Mouse (Mus musculus) embryonic facial prominence, embryonic 15.5 days (tissue): Measurements from ENCODE around the gene Olfr1136. TPM values are rescaled to one million over a fixed set of nuclear protein-coding genes. Genes with fewer than 3 reads are reported as not detected.

Source experiments
- ATAC-seq: fragments of 200-750 bp; cut with Nextera tagmentation; 2 replicates; pipeline ENCODE4 v1.8.0; 2017; ENCODE audit warnings: low read depth, moderate TSS enrichment; ENCODE audit not compliant: insufficient number of reproducible peaks, low FRiP score, low TSS enrichment
- H3K27ac ChIP-seq: fragments of 300-500 bp; sonication (generic); replicated peaks from 2 replicates; pipeline ENCODE4 v1.5.1; 2015; ENCODE audit warnings: mild to moderate bottlenecking, inconsistent platforms
- H3K27me3 ChIP-seq: fragments of 300-500 bp; sonication (generic); 2 replicates; pipeline ENCODE4 v1.6.1; 2015; ENCODE audit warnings: inconsistent platforms
- H3K36me3 ChIP-seq: fragments of 300-500 bp; sonication (generic); 2 replicates; pipeline ENCODE4 v1.6.1; 2015; ENCODE audit warnings: mild to moderate bottlenecking, inconsistent platforms
- H3K4me1 ChIP-seq: fragments of 300-500 bp; sonication (generic); 2 replicates; pipeline ENCODE4 v1.6.1; 2015; ENCODE audit warnings: inconsistent platforms
- H3K4me2 ChIP-seq: fragments of 300-500 bp; sonication (generic); replicated peaks from 2 replicates; pipeline ENCODE4 v1.6.1; 2015; ENCODE audit warnings: mild to moderate bottlenecking, inconsistent platforms
- H3K4me3 ChIP-seq: fragments of 300-500 bp; sonication (generic); replicated peaks from 2 replicates; pipeline ENCODE4 v1.5.1; 2015; ENCODE audit warnings: mild to moderate bottlenecking, inconsistent platforms
- H3K9ac ChIP-seq: fragments of 300-500 bp; sonication (generic); 2 replicates; pipeline ENCODE4 v1.6.1; 2015; ENCODE audit warnings: inconsistent platforms
- H3K9me3 ChIP-seq: fragments of 300-500 bp; sonication (generic); replicated peaks from 2 replicates; pipeline ENCODE4 v1.6.1; 2016; ENCODE audit warnings: inconsistent platforms
- whole genome bisulfite sequencing: fragments of 180-500 bp; shearing (Covaris S2); methylation state at CpG from one replicate; pipeline ENCODE4 v1.1.7; 2015; 5-methylcytosine and 5-hydroxymethylcytosine counted together
- polyA plus RNA-seq: library from polyadenylated mRNA; unstranded; fragments of >200 nt; fragmentation: Nextera tagmentation; extraction: Ambion mirVana; gene quantifications from 2 replicates; pipeline ENCODE4 v1.2.1, GENCODE M21; 2015

Olfr1136 gene
- not detected in 2 replicates for polyA plus RNA-seq

- no peak within 1 kb of the TSS for H3K27ac ChIP-seq
- H3K9me3 ChIP-seq = no peaks in the 10 kb centered on the region
- H3K9ac ChIP-seq = no peak within 1 kb of the TSS
- no peak within 1 kb of the TSS for H3K4me2 ChIP-seq
- no peaks in the 10 kb centered on the region for H3K4me1 ChIP-seq
- no peaks in the 10 kb centered on the region for H3K36me3 ChIP-seq
- H3K27me3 ChIP-seq = no peaks in the 10 kb centered on the region
- H3K4me3 ChIP-seq = no peak within 1 kb of the TSS
- no peak for ATAC-seq
Measured at GRCm38 (mm10) chr2:87693847-87694246, at the start of gene Olfr1136. Gene Olfr1136, minus strand, starts transcription at chr2:87693947.

GRCm38 (mm10) chr2:87743452-87743851 lies 49.7 kb upstream of the Olfr1136 start, which contains the start of gene Olfr1140:
Gene Olfr1140, plus strand, starts transcription at chr2:87743752.
- H3K27me3 ChIP-seq = no peaks in the 10 kb centered on the region
- no peak for ATAC-seq
- H3K36me3 ChIP-seq = no peaks in the 10 kb centered on the region
- H3K4me2 ChIP-seq = no peak within 1 kb of the TSS
- H3K9me3 ChIP-seq = no peaks in the 10 kb centered on the region
- 72% methylated on average over 3 of the region's 3 CpGs for WGBS
- no peak within 1 kb of the TSS for H3K9ac ChIP-seq
- H3K4me1 ChIP-seq = no peaks in the 10 kb centered on the region
- H3K4me3 ChIP-seq = no peak within 1 kb of the TSS
- H3K27ac ChIP-seq = no peak within 1 kb of the TSS

GRCm38 (mm10) chr2:87739878-87740277 lies 46.1 kb upstream of the Olfr1136 start, which contains the start of gene Olfr1138:
Gene Olfr1138, minus strand, starts transcription at chr2:87739978.
- Histone ChIP-seq H3K36me3 (no peaks in the 10 kb centered on the region), H3K4me3 (no peak within 1 kb of the TSS), H3K9ac (no peak within 1 kb of the TSS), H3K27ac (no peak within 1 kb of the TSS), H3K4me1 (no peaks in the 10 kb centered on the region), H3K4me2 (no peak within 1 kb of the TSS), H3K9me3 (no peaks in the 10 kb centered on the region), H3K27me3 (no peaks in the 10 kb centered on the region)
- WGBS = 75% methylated on average over 1 of the region's 1 CpGs
- no peak for ATAC-seq

GRCm38 (mm10) chr2:87713079-87713478 lies 19.3 kb upstream of the Olfr1136 start, which contains the start of gene Olfr1137:
Gene Olfr1137, minus strand, starts transcription at chr2:87713179.
- Histone ChIP-seq H3K4me1 (no peaks in the 10 kb centered on the region), H3K27me3 (no peaks in the 10 kb centered on the region), H3K9me3 (no peaks in the 10 kb centered on the region), H3K4me3 (no peak within 1 kb of the TSS), H3K27ac (no peak within 1 kb of the TSS), H3K36me3 (no peaks in the 10 kb centered on the region), H3K4me2 (no peak within 1 kb of the TSS), H3K9ac (no peak within 1 kb of the TSS)
- ATAC-seq = no peak

- Histone ChIP-seq H3K4me1 (no peaks in the 10 kb centered on the region), H3K4me2 (no peak within 1 kb of the TSS), H3K27me3 (no peaks in the 10 kb centered on the region), H3K9ac (no peak within 1 kb of the TSS), H3K4me3 (no peak within 1 kb of the TSS), H3K9me3 (no peaks in the 10 kb centered on the region), H3K36me3 (no peaks in the 10 kb centered on the region), H3K27ac (no peak within 1 kb of the TSS)
- 12% methylated on average over 1 of the region's 1 CpGs for WGBS
- no peak for ATAC-seq
Measured at GRCm38 (mm10) chr2:87673564-87673963, 20.2 kb downstream of the Olfr1136 start, which contains the start of gene Olfr1135. Gene Olfr1135, minus strand, starts transcription at chr2:87673664.

- 78% methylated on average over 2 of the region's 2 CpGs for WGBS
Measured at GRCm38 (mm10) chr2:87658360-87658759, 35.4 kb downstream of the Olfr1136 start, which contains the start of gene Olfr1134. Gene Olfr1134, minus strand, starts transcription at chr2:87658460.

GRCm38 (mm10) chr2:87647274-87647673 lies 46.5 kb downstream of the Olfr1136 start, which contains the start of gene Olfr1133:
Gene Olfr1133, minus strand, starts transcription at chr2:87647374.
- H3K36me3 ChIP-seq = no peaks in the 10 kb centered on the region
- H3K27me3 ChIP-seq = no peaks in the 10 kb centered on the region
- no peak within 1 kb of the TSS for H3K9ac ChIP-seq
- no peak within 1 kb of the TSS for H3K27ac ChIP-seq
- H3K9me3 ChIP-seq = no peaks in the 10 kb centered on the region
- ATAC-seq = no peak
- H3K4me3 ChIP-seq = no peak within 1 kb of the TSS
- H3K4me1 ChIP-seq = no peaks in the 10 kb centered on the region
- H3K4me2 ChIP-seq = no peak within 1 kb of the TSS

More at GRCm38 (mm10) chr2:87658360-87658759, 35.4 kb downstream of the Olfr1136 start, which contains the start of gene Olfr1134:
- Histone ChIP-seq H3K36me3 (no peaks in the 10 kb centered on the region), H3K4me1 (no peaks in the 10 kb centered on the region), H3K27me3 (no peaks in the 10 kb centered on the region), H3K9ac (no peak within 1 kb of the TSS), H3K9me3 (no peaks in the 10 kb centered on the region), H3K4me3 (no peak within 1 kb of the TSS), H3K27ac (no peak within 1 kb of the TSS), H3K4me2 (no peak within 1 kb of the TSS)
- ATAC-seq = no peak

Other genes with a start within 250 kb of the Olfr1136 start
- gene Olfr1126, start 240.0 kb downstream of the Olfr1136 start, polyA plus RNA-seq = not detected in 2 replicates
- not detected in 2 replicates for gene Pramel7, start 196.9 kb downstream of the Olfr1136 start, polyA plus RNA-seq
- not detected in 2 replicates for gene Pramel6, start 187.4 kb downstream of the Olfr1136 start, polyA plus RNA-seq
- gene Olfr153, start 162.2 kb downstream of the Olfr1136 start, polyA plus RNA-seq = not detected in 2 replicates
- gene Olfr1128, start 148.4 kb downstream of the Olfr1136 start, polyA plus RNA-seq = not detected in 2 replicates
- gene Olfr1129, start 120.0 kb downstream of the Olfr1136 start, polyA plus RNA-seq = 0.17 TPM in 1 of 2 replicates, not detected in the other
- not detected in 2 replicates for gene Olfr1130, start 87.7 kb downstream of the Olfr1136 start, polyA plus RNA-seq
- not detected in 2 replicates for gene Olfr1131, start 66.8 kb downstream of the Olfr1136 start, polyA plus RNA-seq
- not detected in 2 replicates for gene Olfr1132, start 56.4 kb downstream of the Olfr1136 start, polyA plus RNA-seq
- gene Olfr1133, start 46.6 kb downstream of the Olfr1136 start, polyA plus RNA-seq = 0.24 and 0.49 TPM in 2 replicates
- gene Olfr1134, start 35.5 kb downstream of the Olfr1136 start, polyA plus RNA-seq = not detected in 2 replicates
- not detected in 2 replicates for gene Olfr1135, start 20.3 kb downstream of the Olfr1136 start, polyA plus RNA-seq
- 0.16 TPM in 1 of 2 replicates, not detected in the other for gene Olfr1137, start 19.2 kb upstream of the Olfr1136 start, polyA plus RNA-seq
- not detected in 2 replicates for gene Olfr1138, start 46.0 kb upstream of the Olfr1136 start, polyA plus RNA-seq
- gene Olfr1140, start 49.8 kb upstream of the Olfr1136 start, polyA plus RNA-seq = 0.39 TPM in 1 of 2 replicates, not detected in the other
- gene Olfr1141, start 60.0 kb upstream of the Olfr1136 start, polyA plus RNA-seq = not detected in 2 replicates
- 0.17 TPM in 1 of 2 replicates, not detected in the other for gene Olfr152, start 85.5 kb upstream of the Olfr1136 start, polyA plus RNA-seq
- 0.27 TPM in 1 of 2 replicates, not detected in the other for gene Olfr1143, start 106.6 kb upstream of the Olfr1136 start, polyA plus RNA-seq
- not detected in 2 replicates for gene Olfr1145, start 115.9 kb upstream of the Olfr1136 start, polyA plus RNA-seq
- not detected in 2 replicates for gene Olfr1148, start 136.6 kb upstream of the Olfr1136 start, polyA plus RNA-seq
- 0.04 TPM in 1 of 2 replicates, not detected in the other for gene Olfr1150-ps1, start 150.0 kb upstream of the Olfr1136 start, polyA plus RNA-seq
- not detected in 2 replicates for gene Olfr1151, start 161.9 kb upstream of the Olfr1136 start, polyA plus RNA-seq
- gene Olfr1152, start 172.5 kb upstream of the Olfr1136 start, polyA plus RNA-seq = 0.05 TPM in 1 of 2 replicates, not detected in the other
- gene Olfr1153, start 201.0 kb upstream of the Olfr1136 start, polyA plus RNA-seq = not detected in 2 replicates
- gene Olfr1154, start 211.2 kb upstream of the Olfr1136 start, polyA plus RNA-seq = not detected in 2 replicates